Mouse (Mus musculus) left cerebral cortex, postnatal 25 days (tissue): ENCODE measurements at regions not wholly inside any gene's neighbourhood (a gene's known extent, or its start where the extent isn't known, plus 50 kb on each side); places are given as distances from the start of the nearest gene placed in this dataset.

Experiments
- DNase-seq, 2 experiments: peaks; one replicate each; pipeline ENCODE4 v3.0.0; 2022; ENCODE audit warnings: low spot score in 2 of 2, mixed read lengths in 1 of 2
- intact Hi-C: fragments of 180-260 bp; cut with DNase I; formaldehyde crosslinking; loops from one replicate; pipeline ENCODE4 v1.15.1; 2025

- intact Hi-C loops: no loop called here
- DNase-seq: no peak
Measured at GRCm38 (mm10) chr10:66331166-66331565, 764.8 kb upstream of the Jmjd1c start.

GRCm38 (mm10) chr10:66337994-66338393 is 757.9 kb upstream of the Jmjd1c start:
- intact Hi-C loops: no loop called here
- no peak for DNase-seq

GRCm38 (mm10) chr10:66342823-66343350 is 753.0 kb upstream of the Jmjd1c start:
- intact Hi-C loops: no loop called here
- peak in 1 of 2 experiments; percentile 6 for DNase-seq

GRCm38 (mm10) chr10:66348398-66348797 is 747.5 kb upstream of the Jmjd1c start:
- no peak for DNase-seq
- intact Hi-C loops: no loop called here

GRCm38 (mm10) chr10:66351036-66351435 is 744.9 kb upstream of the Jmjd1c start:
- no peak for DNase-seq
- intact Hi-C loops: no loop called here

- intact Hi-C loops: no loop called here
- no peak for DNase-seq
Measured at GRCm38 (mm10) chr10:66354072-66354471, 741.9 kb upstream of the Jmjd1c start.

GRCm38 (mm10) chr10:66354986-66355385 is 740.9 kb upstream of the Jmjd1c start:
- no peak for DNase-seq
- intact Hi-C loops: no loop called here

- intact Hi-C loops: no loop called here
- DNase-seq: no peak
Measured at GRCm38 (mm10) chr10:66357736-66358135, 738.2 kb upstream of the Jmjd1c start.

- intact Hi-C loops: no loop called here
- no peak for DNase-seq
Measured at GRCm38 (mm10) chr10:66370096-66370495, 725.8 kb upstream of the Jmjd1c start.

- no peak for DNase-seq
- intact Hi-C loops: no loop called here
Measured at GRCm38 (mm10) chr10:66371756-66372155, 724.2 kb upstream of the Jmjd1c start.
